Mouse (Mus musculus): ENCODE measurements at regions not wholly inside any gene's neighbourhood (a gene's known extent, or its start where the extent isn't known, plus 50 kb on each side); places are given as distances from the start of the nearest gene placed in this dataset.

- TF ChIP-seq CTCF (IDR thresholded peaks at IDR 0.05; ENCODE audit: low read depth, low read length) (no peak), EP300 (IDR thresholded peaks at IDR 0.05; ENCODE audit: insufficient read depth, low read depth, low read length) (no peak), POLR2A (IDR thresholded peaks at IDR 0.05; ENCODE audit: insufficient read depth, low read length) (no peak)
Observed at GRCm38 (mm10) chr14:25336875-25337274, 122.1 kb upstream of the Zmiz1 start.

DNA sequence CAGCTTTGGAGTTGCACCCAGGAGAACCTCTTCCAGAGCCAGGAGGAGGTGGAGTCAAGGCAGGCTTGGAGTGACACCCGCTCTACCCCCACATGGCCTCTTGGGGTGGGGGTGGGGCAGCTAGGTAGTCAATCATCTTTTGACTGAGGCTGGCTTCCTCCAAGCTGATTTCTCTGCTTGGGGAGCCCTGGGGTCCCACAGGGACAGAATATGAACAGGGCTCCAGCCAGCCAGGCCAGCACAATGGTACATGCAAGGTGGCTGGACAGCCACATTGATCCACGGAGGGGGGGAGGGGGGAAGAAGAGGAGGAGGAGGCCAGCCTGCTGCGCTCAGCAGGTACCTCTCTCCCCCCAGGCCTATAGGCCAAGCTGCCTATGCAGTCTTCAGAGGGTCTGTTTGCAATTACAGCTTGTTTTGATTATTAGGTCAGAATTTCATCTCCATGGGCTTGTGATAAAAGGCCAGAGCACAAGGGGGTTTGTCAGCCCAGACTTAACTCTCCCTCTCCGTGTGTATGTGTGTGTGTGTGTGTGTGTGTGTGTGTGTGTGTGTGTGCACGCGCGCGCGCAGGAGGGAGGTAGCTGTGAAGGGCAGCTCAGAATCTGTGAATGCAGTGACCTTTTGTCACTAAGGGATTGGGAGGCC is 120.5 kb upstream of the Zmiz1 start:
- no peak overlapping the region for H3K9ac ChIP-seq (ENCODE audit: low read depth, poor library complexity, severe bottlenecking)
- peaks cover 8% of the 10 kb centered on the region for H3K4me1 ChIP-seq (ENCODE audit: control insufficient read depth, insufficient read depth, low read length)
- no peaks in the 10 kb centered on the region for H3K27me3 ChIP-seq (ENCODE audit: control insufficient read depth, insufficient read depth, low read length, poor library complexity, severe bottlenecking)
- TF ChIP-seq CTCF (IDR thresholded peaks at IDR 0.05; ENCODE audit: low read depth, low read length) = no peak
- TF ChIP-seq EP300 (IDR thresholded peaks at IDR 0.05; ENCODE audit: insufficient read depth, low read depth, low read length) = no peak
- no peak for TF ChIP-seq POLR2A (IDR thresholded peaks at IDR 0.05; ENCODE audit: insufficient read depth, low read length)
- H3K4me3 ChIP-seq (ENCODE audit: low read depth, low read length) = no peak overlapping the region
- H3K9me3 ChIP-seq (replicated peaks; ENCODE audit: control insufficient read depth, insufficient read depth, low read length, poor library complexity, severe bottlenecking) = no peaks in the 10 kb centered on the region
- no peak overlapping the region for H3K27ac ChIP-seq (ENCODE audit: insufficient read depth, low read length)
- H3K36me3 ChIP-seq (ENCODE audit: control insufficient read depth, insufficient read depth, low read length, poor library complexity, severe bottlenecking) = no peaks in the 10 kb centered on the region

More at GRCm38 (mm10) chr14:25336875-25337274, 122.1 kb upstream of the Zmiz1 start:
- Histone ChIP-seq H3K9me3 (replicated peaks; ENCODE audit: control insufficient read depth, insufficient read depth, low read length, poor library complexity, severe bottlenecking) (no peaks in the 10 kb centered on the region), H3K36me3 (ENCODE audit: control insufficient read depth, insufficient read depth, low read length, poor library complexity, severe bottlenecking) (no peaks in the 10 kb centered on the region), H3K27me3 (ENCODE audit: control insufficient read depth, insufficient read depth, low read length, poor library complexity, severe bottlenecking) (no peaks in the 10 kb centered on the region), H3K9ac (ENCODE audit: low read depth, poor library complexity, severe bottlenecking) (no peak overlapping the region), H3K27ac (ENCODE audit: insufficient read depth, low read length) (no peak overlapping the region), H3K4me1 (ENCODE audit: control insufficient read depth, insufficient read depth, low read length) (peaks cover 6% of the 10 kb centered on the region), H3K4me3 (ENCODE audit: low read depth, low read length) (no peak overlapping the region)

GRCm38 (mm10) chr14:25340845-25341244 is 118.1 kb upstream of the Zmiz1 start:
- peaks cover 8% of the 10 kb centered on the region for H3K4me1 ChIP-seq (ENCODE audit: control insufficient read depth, insufficient read depth, low read length)
- H3K4me3 ChIP-seq (ENCODE audit: low read depth, low read length) = no peak overlapping the region
- no peak for TF ChIP-seq EP300 (IDR thresholded peaks at IDR 0.05; ENCODE audit: insufficient read depth, low read depth, low read length)
- TF ChIP-seq CTCF (IDR thresholded peaks at IDR 0.05; ENCODE audit: low read depth, low read length) = no peak
- TF ChIP-seq POLR2A (IDR thresholded peaks at IDR 0.05; ENCODE audit: insufficient read depth, low read length) = no peak
- H3K9me3 ChIP-seq (replicated peaks; ENCODE audit: control insufficient read depth, insufficient read depth, low read length, poor library complexity, severe bottlenecking) = no peaks in the 10 kb centered on the region
- H3K9ac ChIP-seq (ENCODE audit: low read depth, poor library complexity, severe bottlenecking) = no peak overlapping the region
- H3K36me3 ChIP-seq (ENCODE audit: control insufficient read depth, insufficient read depth, low read length, poor library complexity, severe bottlenecking) = no peaks in the 10 kb centered on the region
- H3K27ac ChIP-seq (ENCODE audit: insufficient read depth, low read length) = no peak overlapping the region
- no peaks in the 10 kb centered on the region for H3K27me3 ChIP-seq (ENCODE audit: control insufficient read depth, insufficient read depth, low read length, poor library complexity, severe bottlenecking)

DNA sequence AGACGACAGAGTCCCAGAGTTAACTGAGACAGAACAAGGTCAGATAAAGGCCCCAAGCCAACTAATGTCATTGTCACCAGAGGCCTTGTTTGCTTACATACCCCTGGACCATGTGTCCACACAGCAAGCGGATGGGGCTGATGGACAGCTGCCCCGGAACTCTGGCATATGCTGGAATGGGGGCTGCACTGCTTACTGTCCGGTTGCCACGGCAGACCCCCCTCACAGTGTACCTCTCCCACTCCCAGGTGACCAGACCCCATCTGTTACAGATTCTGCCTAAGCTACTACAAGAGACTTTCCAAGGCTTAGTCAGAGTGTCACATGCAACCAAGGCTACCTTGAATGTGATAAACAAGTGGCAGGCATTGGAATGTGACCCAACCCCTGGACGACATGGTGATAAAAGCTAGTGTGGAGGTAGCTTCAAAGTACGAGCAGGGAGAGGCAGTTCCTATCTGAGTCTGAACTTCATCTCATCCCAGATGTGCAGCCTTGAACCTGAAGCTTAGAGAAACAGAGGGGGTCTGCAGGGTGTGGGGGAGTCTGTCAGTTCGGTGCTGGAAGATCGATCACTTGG is 117.0 kb upstream of the Zmiz1 start:
- no peak overlapping the region for H3K27ac ChIP-seq (ENCODE audit: insufficient read depth, low read length)
- H3K9ac ChIP-seq (ENCODE audit: low read depth, poor library complexity, severe bottlenecking) = no peak overlapping the region
- no peaks in the 10 kb centered on the region for H3K27me3 ChIP-seq (ENCODE audit: control insufficient read depth, insufficient read depth, low read length, poor library complexity, severe bottlenecking)
- H3K4me3 ChIP-seq (ENCODE audit: low read depth, low read length) = no peak overlapping the region
- H3K9me3 ChIP-seq (replicated peaks; ENCODE audit: control insufficient read depth, insufficient read depth, low read length, poor library complexity, severe bottlenecking) = no peaks in the 10 kb centered on the region
- H3K36me3 ChIP-seq (ENCODE audit: control insufficient read depth, insufficient read depth, low read length, poor library complexity, severe bottlenecking) = no peaks in the 10 kb centered on the region
- TF ChIP-seq CTCF (IDR thresholded peaks at IDR 0.05; ENCODE audit: low read depth, low read length) = no peak
- TF ChIP-seq EP300 (IDR thresholded peaks at IDR 0.05; ENCODE audit: insufficient read depth, low read depth, low read length) = no peak
- no peak for TF ChIP-seq POLR2A (IDR thresholded peaks at IDR 0.05; ENCODE audit: insufficient read depth, low read length)
- H3K4me1 ChIP-seq (ENCODE audit: control insufficient read depth, insufficient read depth, low read length) = peaks cover 8% of the 10 kb centered on the region

DNA sequence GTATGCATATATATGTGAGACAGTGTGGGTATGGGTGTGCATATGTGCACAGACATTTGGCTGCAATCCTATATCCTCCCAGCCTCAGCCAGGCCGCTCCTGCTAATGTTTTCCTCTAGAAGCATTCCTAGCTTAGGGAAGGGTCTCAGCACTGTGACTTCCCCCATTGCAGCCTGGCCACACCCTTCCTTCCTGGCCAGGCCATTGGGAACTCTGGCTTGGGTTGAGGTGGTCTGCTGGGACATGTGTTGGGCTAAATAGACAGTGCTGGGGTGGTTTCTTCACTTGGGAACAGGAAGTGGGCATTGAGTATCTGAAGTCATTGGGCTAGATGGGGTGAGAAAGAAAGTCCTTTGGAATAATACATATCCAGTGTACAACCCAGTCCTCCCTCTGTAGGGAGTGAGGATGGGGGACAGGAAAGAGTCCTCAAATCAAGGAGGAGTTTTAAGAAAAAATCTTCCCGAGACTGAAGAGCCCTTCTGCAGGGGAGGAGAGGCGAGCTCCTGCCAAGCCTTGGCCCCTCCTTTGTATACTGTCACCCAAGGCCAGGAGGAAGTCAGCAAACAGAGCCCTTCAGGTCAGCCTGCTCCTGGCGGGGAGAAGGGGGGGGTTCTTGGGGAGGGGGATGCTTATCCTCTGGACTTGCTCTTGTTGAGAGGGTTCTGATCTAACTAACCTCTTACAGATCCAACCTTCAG is 116.0 kb upstream of the Zmiz1 start:
- Histone ChIP-seq H3K36me3 (ENCODE audit: control insufficient read depth, insufficient read depth, low read length, poor library complexity, severe bottlenecking) (no peaks in the 10 kb centered on the region), H3K9ac (ENCODE audit: low read depth, poor library complexity, severe bottlenecking) (no peak overlapping the region), H3K4me3 (ENCODE audit: low read depth, low read length) (no peak overlapping the region), H3K27ac (ENCODE audit: insufficient read depth, low read length) (no peak overlapping the region), H3K27me3 (ENCODE audit: control insufficient read depth, insufficient read depth, low read length, poor library complexity, severe bottlenecking) (no peaks in the 10 kb centered on the region), H3K4me1 (ENCODE audit: control insufficient read depth, insufficient read depth, low read length) (peaks cover 8% of the 10 kb centered on the region), H3K9me3 (replicated peaks; ENCODE audit: control insufficient read depth, insufficient read depth, low read length, poor library complexity, severe bottlenecking) (no peaks in the 10 kb centered on the region)
- TF ChIP-seq CTCF (IDR thresholded peaks at IDR 0.05; ENCODE audit: low read depth, low read length) (no peak), EP300 (IDR thresholded peaks at IDR 0.05; ENCODE audit: insufficient read depth, low read depth, low read length) (no peak), POLR2A (IDR thresholded peaks at IDR 0.05; ENCODE audit: insufficient read depth, low read length) (no peak)

- Histone ChIP-seq H3K9me3 (replicated peaks; ENCODE audit: control insufficient read depth, insufficient read depth, low read length, poor library complexity, severe bottlenecking) (no peaks in the 10 kb centered on the region), H3K27ac (ENCODE audit: insufficient read depth, low read length) (no peak overlapping the region), H3K4me3 (ENCODE audit: low read depth, low read length) (no peak overlapping the region), H3K36me3 (ENCODE audit: control insufficient read depth, insufficient read depth, low read length, poor library complexity, severe bottlenecking) (no peaks in the 10 kb centered on the region), H3K4me1 (ENCODE audit: control insufficient read depth, insufficient read depth, low read length) (peaks cover 2% of the 10 kb centered on the region), H3K9ac (ENCODE audit: low read depth, poor library complexity, severe bottlenecking) (no peak overlapping the region), H3K27me3 (ENCODE audit: control insufficient read depth, insufficient read depth, low read length, poor library complexity, severe bottlenecking) (no peaks in the 10 kb centered on the region)
- TF ChIP-seq EP300 (IDR thresholded peaks at IDR 0.05; ENCODE audit: insufficient read depth, low read depth, low read length) = no peak
- no peak for TF ChIP-seq CTCF (IDR thresholded peaks at IDR 0.05; ENCODE audit: low read depth, low read length)
- TF ChIP-seq POLR2A (IDR thresholded peaks at IDR 0.05; ENCODE audit: insufficient read depth, low read length) = no peak
Observed at GRCm38 (mm10) chr14:25345995-25346394, 113.0 kb upstream of the Zmiz1 start.
